Mouse (Mus musculus) heart, adult 11 months (tissue): ENCODE data around the gene Spon2.
A peak's percentile ranks its signal among the peaks of the same experiment; 100 is the strongest.

Source experiments
- DNase-seq: peaks from one replicate; pipeline ENCODE4 v3.0.0; 2022

Spon2 gene

GRCm38 (mm10) chr5:33214723-33215122 lies 3.5 kb downstream of the Spon2 start:
- DNase-seq, result peak; percentile 94

DNA sequence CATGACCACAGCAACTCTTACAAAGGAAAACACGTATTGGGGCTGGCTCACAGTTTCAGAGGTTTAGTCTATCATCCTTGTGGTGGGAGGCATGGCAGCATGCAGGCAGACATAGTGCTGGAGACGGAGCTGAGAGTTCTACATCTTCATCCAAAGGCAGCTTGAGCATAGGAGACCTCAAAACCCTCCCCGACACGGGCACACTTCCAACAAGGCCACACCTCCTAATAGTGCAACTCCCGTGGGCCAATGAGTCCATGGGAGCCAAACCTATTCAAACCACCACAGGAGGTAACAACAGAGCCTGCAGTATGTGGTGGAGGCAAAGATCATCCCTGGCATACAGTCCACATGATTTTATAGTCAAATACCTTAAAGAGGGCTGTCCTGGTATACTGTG lies 7.0 kb downstream of the Spon2 start:
- DNase-seq, result peak; percentile 88

GRCm38 (mm10) chr5:33210515-33210914 lies 7.7 kb downstream of the Spon2 start:
- peak; percentile 50 for DNase-seq

DNA sequence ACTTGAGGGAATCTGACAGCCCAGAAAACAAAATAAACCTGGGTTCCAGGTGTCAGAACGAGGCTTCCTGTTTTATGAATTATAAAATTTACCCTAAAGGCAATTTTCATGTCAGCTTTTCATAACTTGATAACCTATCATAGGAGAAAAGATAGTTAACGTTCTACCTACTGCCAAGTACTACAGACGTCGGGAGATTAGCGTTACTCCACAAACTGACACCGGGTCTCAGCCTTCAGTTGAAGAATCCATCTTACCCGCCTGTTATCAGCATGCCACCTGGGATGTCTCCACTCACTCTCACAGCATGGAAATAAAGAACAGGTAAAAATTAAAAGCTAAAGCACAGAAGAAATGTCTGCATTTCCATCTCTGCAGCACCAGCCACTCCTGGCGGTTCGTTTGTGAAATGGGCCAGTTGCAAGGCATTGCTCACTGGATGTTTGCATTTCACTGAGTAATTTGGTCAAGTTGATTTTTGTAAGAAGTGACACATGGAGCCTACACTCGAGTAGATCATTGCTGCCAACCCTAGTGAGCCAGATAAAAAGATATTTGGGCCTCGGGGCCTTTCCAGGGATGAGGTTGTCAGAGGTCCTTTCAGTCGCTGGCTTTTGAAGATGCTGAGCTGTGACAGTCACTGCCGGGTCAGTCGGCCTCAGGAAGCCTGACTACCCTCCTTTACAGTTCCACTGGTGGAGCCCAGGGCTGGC lies 9.6 kb downstream of the Spon2 start:
- peak; percentile 66 for DNase-seq

GRCm38 (mm10) chr5:33207136-33207535 lies 11.1 kb downstream of the Spon2 start:
- DNase-seq, result peak; percentile 81

DNA sequence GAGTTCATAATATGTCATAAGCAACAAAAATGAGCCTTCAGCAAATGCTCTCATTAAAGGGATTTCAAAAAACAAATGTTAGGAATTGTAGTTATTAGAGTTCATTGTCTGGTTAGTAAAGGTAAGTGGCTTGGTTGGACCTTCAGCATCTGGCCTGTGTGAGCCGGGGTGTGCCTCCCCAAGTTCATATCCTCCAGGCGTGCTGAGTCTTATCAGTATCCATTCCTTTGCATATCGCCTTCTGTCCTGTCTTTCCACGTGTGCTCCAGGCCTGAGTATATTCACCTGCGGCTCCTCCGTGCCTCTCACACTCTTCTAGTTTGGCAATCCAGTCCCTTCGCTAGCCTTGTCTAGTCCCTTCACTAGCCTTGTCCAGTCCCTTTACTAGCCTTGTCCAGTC lies 11.9 kb downstream of the Spon2 start:
- DNase-seq, result peak; percentile 41

DNA sequence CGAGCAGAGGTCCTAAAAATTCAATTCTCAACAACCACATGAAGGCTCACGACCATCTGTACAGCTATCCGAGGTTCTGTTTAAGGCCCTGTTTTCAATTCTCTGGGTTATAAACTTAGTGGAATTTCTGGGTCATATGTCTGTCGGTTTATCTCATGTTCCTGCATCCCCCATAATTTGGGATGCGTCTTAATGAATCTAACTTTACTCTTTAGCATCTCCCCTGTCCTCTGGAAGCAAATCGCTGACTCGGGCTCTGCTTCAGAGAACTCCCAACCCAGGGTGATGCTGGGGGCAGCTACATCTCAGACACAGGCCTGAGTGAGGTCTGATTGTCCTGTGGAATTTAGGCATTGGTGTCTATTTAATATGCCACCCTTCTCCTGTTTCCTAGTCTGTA lies 14.0 kb downstream of the Spon2 start:
- DNase-seq, result peak; percentile 61

DNA sequence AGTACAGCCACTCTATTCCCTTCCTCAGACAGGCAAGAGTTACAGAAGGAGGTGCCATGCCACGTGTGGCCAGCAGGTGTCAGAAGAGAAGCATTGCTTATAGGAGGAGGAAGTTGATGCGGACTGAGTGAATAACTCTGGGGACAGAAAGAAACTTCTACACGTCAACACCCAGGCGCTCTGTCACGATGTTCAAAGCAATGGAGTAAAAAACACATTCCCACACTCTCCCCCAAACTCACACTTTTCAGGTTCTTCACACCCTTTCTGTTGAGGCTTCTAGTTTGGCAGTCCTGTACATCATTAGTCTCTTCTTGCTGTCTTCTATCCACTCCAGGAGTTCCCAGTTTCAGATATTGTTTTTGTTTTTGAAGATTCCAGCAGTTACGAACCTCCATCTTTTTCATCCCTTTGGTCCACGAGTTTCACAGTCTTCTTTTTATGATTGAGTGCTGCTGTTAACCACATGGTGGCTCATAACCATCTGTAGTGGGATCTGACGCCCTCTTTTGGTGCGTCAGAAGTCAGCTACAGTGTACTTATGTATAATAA lies 14.5 kb downstream of the Spon2 start:
- DNase-seq, result peak; percentile 93

GRCm38 (mm10) chr5:33203171-33203565 lies 15.1 kb downstream of the Spon2 start:
- peak; percentile 72 for DNase-seq

DNA sequence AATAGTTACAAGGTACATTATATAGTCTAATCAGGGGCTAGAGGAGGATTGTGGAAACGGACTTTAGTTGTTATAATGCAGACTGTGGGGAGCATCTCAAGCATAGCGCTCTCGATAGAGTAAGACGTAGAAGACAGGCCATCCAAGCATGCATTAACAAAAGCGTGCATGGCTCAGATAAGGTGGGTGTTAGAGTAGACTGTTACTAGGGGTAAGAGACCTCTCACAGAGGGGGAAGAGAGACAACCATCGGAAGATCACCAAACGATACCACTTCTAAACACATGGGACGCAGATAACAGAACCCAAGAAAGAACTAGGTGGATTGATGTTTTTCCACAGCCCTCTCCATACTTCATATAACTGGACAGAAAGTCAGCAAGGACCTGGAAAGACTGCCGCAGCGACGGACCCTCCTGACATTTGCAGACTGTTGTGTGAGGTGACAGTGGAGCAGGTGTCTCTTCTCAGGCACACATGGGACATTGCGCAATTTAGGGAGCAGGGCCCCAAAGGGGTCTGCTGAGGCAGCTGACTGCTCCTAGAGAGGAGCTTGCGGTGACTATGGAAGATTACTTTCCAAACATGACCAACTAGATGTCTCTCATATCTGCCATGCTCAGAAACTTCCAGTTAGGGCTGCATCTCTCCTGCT lies 15.6 kb downstream of the Spon2 start:
- peak; percentile 77 for DNase-seq

GRCm38 (mm10) chr5:33201697-33202096 lies 16.6 kb downstream of the Spon2 start:
- DNase-seq, result peak; percentile 76

DNA sequence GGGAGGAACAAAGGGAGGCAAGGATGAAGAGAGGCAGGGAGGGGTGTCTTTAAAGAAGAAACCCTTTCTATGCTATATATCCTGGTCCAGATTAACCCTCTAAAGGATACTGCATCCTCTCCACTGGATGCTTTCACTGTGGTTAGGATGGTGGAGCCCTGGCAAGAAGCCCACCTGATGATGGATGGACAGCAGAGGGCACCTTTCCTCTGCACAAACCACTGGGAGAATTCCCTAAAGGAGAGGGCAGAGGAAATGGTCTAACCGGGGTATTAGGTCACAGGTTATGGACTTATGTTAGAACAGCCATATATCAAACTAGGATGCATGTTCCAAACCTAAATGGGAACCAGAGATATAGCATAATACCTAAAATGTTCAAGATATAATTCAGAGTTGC lies 18.2 kb downstream of the Spon2 start:
- DNase-seq, result peak; percentile 17

- DNase-seq, result peak; percentile 73
Observed at GRCm38 (mm10) chr5:33195246-33195852, 22.9 kb downstream of the Spon2 start.

- DNase-seq, result peak; percentile 79
Observed at GRCm38 (mm10) chr5:33193567-33193966, 24.7 kb downstream of the Spon2 start.
